Mouse (Mus musculus): ENCODE measurements around the gene Zfp2. TPM values are rescaled to one million over a fixed set of nuclear protein-coding genes. Genes with fewer than 3 reads are reported as not detected.

The Zfp2 gene
- total and polyA plus RNA-seq, 3 experiments: not detected

- Histone ChIP-seq H3K36me3 (replicated peaks in 1 of 2; ENCODE audit: control insufficient read depth in 1 of 2, insufficient read depth in 1 of 2, low read length in 1 of 2) (no peaks in the 10 kb centered on the region), H3K9me3 (replicated peaks; ENCODE audit: low read length) (peaks cover 27% of the 10 kb centered on the region), H3K27ac (ENCODE audit: insufficient read depth, low read depth) (no peak overlapping the region), H3K27me3 (replicated peaks) (peaks cover 69% of the 10 kb centered on the region), H3K4me2 (ENCODE audit: insufficient read depth, low read depth, poor library complexity, severe bottlenecking) (no peak overlapping the region), H3K4me3 (replicated peaks in 1 of 3; ENCODE audit: low read depth in 2 of 3, low read length in 2 of 3, poor library complexity in 1 of 3) (no peak overlapping the region), H3K4me1 (ENCODE audit: control insufficient read depth in 1 of 2, insufficient read depth in 2 of 2) (no peaks in the 10 kb centered on the region), H3K9ac (ENCODE audit: insufficient read depth, low read depth) (no peak overlapping the region), H3K79me2 (replicated peaks; ENCODE audit: control insufficient read depth, extremely low read depth, insufficient read depth, poor library complexity, severe bottlenecking) (no peaks in the 10 kb centered on the region)
- no peak for DNase-seq (ENCODE audit: extremely low read depth)
- TF ChIP-seq ZMIZ1 (IDR thresholded peaks at IDR 0.05; ENCODE audit: low read depth, low read length) (no peak), GABPA (IDR thresholded peaks at IDR 0.05; ENCODE audit: insufficient replicate concordance, low read depth, low read length) (no peak), USF2 (conservative IDR thresholded peaks at IDR 0.05; ENCODE audit: low read depth, low read length) (no peak), ZNF384 (IDR thresholded peaks at IDR 0.05; ENCODE audit: low read depth, low read length) (no peak), RCOR1 (conservative IDR thresholded peaks at IDR 0.05; ENCODE audit: low read depth, low read length) (no peak), CHD2 (IDR thresholded peaks at IDR 0.05; ENCODE audit: low read length) (no peak), NRF1 (IDR thresholded peaks at IDR 0.05; ENCODE audit: low read depth, low read length) (no peak), MYC (IDR thresholded peaks at IDR 0.05; ENCODE audit: low read depth, low read length) (no peak), ZKSCAN1 (IDR thresholded peaks at IDR 0.05; ENCODE audit: borderline replicate concordance, low read depth, low read length) (no peak), IRF4 (IDR thresholded peaks at IDR 0.05; ENCODE audit: low read depth, low read length) (no peak), POLR2A (IDR thresholded peaks at IDR 0.05; ENCODE audit: low read depth, low read length) (no peak), TBP (conservative IDR thresholded peaks at IDR 0.05; ENCODE audit: low read depth, low read length) (no peak), BHLHE40 (IDR thresholded peaks at IDR 0.05; ENCODE audit: low read depth, low read length) (no peak), TCF12 (IDR thresholded peaks at IDR 0.05; ENCODE audit: low read depth, low read length) (no peak), EP300 (IDR thresholded peaks at IDR 0.05; ENCODE audit: low read length) (no peak), USF1 (IDR thresholded peaks at IDR 0.05; ENCODE audit: low read depth, low read length) (no peak), HCFC1 (IDR thresholded peaks at IDR 0.05; ENCODE audit: low read depth, low read length) (no peak)
- dilution Hi-C loops (cut with MboI; ENCODE audit: extremely low pct_ligation_motif_present, extremely low pct_unique_long_range_greater_than_20kb, low sequenced_read_pairs) (no loop called here), in situ Hi-C loops (cut with MboI; ENCODE audit: low pct_ligation_motif_present, low pct_unique_long_range_greater_than_20kb, low sequenced_read_pairs) (no loop called here)
Measured at GRCm38 (mm10) chr11:50914461-50914860, 1.5 kb downstream of the Zfp2 start.

- no peak overlapping the region for H3K27ac ChIP-seq (ENCODE audit: insufficient read depth, low read depth)
- no peaks in the 10 kb centered on the region for H3K36me3 ChIP-seq (replicated peaks in 1 of 2; ENCODE audit: control insufficient read depth in 1 of 2, insufficient read depth in 1 of 2, low read length in 1 of 2)
- H3K27me3 ChIP-seq (replicated peaks): peaks cover 70% of the 10 kb centered on the region
- in situ Hi-C loops (cut with MboI; ENCODE audit: low pct_ligation_motif_present, low pct_unique_long_range_greater_than_20kb, low sequenced_read_pairs) (no loop called here), dilution Hi-C loops (cut with MboI; ENCODE audit: extremely low pct_ligation_motif_present, extremely low pct_unique_long_range_greater_than_20kb, low sequenced_read_pairs) (no loop called here)
- no peaks in the 10 kb centered on the region for H3K79me2 ChIP-seq (replicated peaks; ENCODE audit: control insufficient read depth, extremely low read depth, insufficient read depth, poor library complexity, severe bottlenecking)
- H3K4me3 ChIP-seq (replicated peaks in 1 of 3; ENCODE audit: low read depth in 2 of 3, low read length in 2 of 3, poor library complexity in 1 of 3): no peak overlapping the region
- no peak for DNase-seq (ENCODE audit: extremely low read depth)
- no peaks in the 10 kb centered on the region for H3K4me1 ChIP-seq (ENCODE audit: control insufficient read depth in 1 of 2, insufficient read depth in 2 of 2)
- TF ChIP-seq NRF1 (IDR thresholded peaks at IDR 0.05; ENCODE audit: low read depth, low read length): no peak
- no peak for TF ChIP-seq TCF12 (IDR thresholded peaks at IDR 0.05; ENCODE audit: low read depth, low read length)
- TF ChIP-seq RAD21 (IDR thresholded peaks at IDR 0.05; ENCODE audit: low read depth, low read length): no peak
- TF ChIP-seq MAZ (IDR thresholded peaks at IDR 0.05; ENCODE audit: low read depth, low read length): no peak
- H3K9ac ChIP-seq (ENCODE audit: insufficient read depth, low read depth): no peak overlapping the region
- H3K9me3 ChIP-seq (replicated peaks; ENCODE audit: low read length): peaks cover 27% of the 10 kb centered on the region
- H3K4me2 ChIP-seq (ENCODE audit: insufficient read depth, low read depth, poor library complexity, severe bottlenecking): no peak overlapping the region
Measured at GRCm38 (mm10) chr11:50913301-50913700, 2.7 kb downstream of the Zfp2 start.
